Mouse (Mus musculus): ENCODE measurements around the gene Atp8b4.

Atp8b4 gene

GRCm38 (mm10) chr2:126275511-126275910 lies 225.0 kb downstream of the Atp8b4 start:
- no peak for DNase-seq

DNA sequence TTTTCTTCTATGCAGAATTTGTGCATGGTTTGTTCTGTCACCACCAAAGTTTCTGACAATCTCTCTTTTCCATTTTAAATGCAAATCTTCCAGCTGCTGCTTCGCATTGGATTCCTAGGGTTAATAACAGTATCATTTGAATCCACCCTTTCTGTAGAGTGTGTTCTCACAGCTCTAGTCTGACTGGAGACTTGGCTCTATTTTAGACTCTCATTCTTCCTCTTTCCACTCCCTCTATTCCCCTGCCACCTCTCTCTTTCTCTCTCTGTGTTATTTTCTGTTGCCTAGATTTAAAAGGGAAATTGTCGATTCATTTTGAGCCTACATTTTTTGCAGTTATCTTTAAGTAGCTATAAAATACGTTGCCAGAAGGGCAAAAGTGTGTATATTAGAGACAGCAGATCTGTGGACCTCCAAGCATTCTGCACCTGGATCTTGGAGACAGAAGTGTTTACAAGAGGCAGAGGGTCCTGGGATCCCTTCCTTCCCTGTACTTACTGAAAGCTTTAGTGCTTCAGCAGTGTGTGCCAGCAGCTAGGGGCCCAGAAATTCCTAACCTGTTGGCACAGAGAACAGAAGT lies 225.6 kb downstream of the Atp8b4 start:
- DNase-seq, result no peak

GRCm38 (mm10) chr2:126274311-126274710 lies 226.2 kb downstream of the Atp8b4 start:
- no peak for DNase-seq

Data from retina, postnatal 1 day (tissue).